Mouse (Mus musculus): Measurements from ENCODE around the gene Arfgap1. TPM values are rescaled to one million over a fixed set of nuclear protein-coding genes. Genes with fewer than 3 reads are reported as not detected.
A peak's percentile ranks its signal among the peaks of the same experiment; 100 is the strongest.

Arfgap1 gene
- polyA plus RNA-seq, 1 experiment from 2014 or later, result 86.6 TPM

GRCm38 (mm10) chr2:180963956-180964355, 3.1 kb upstream of the Arfgap1 start:
- Histone ChIP-seq H3K36me3 (ENCODE audit: control insufficient read depth, insufficient read depth, low read length) (no peaks in the 10 kb centered on the region), H3K4me2 (ENCODE audit: low read length) (no peak overlapping the region), H3K27me3 (ENCODE audit: control insufficient read depth, insufficient read depth, low read length) (no peaks in the 10 kb centered on the region), H3K9me3 (ENCODE audit: control insufficient read depth, low read length) (no peaks in the 10 kb centered on the region), H3K27ac (replicated peaks; ENCODE audit: low read depth, low read length) (no peak overlapping the region), H3K4me1 (ENCODE audit: control insufficient read depth, insufficient read depth, low read length) (peaks cover 10% of the 10 kb centered on the region), H3K9ac (replicated peaks; ENCODE audit: low read length) (no peak overlapping the region; the same call in 1 of the 2 replicates), H3K4me3 (replicated peaks; ENCODE audit: low read depth, low read length) (no peak overlapping the region)
- WGBS, result 3% methylated on average over 5 of the region's 5 CpGs
- ATAC-seq (ENCODE audit: low FRiP score, low TSS enrichment) (no peak), DNase-seq (peak; percentile 84)

GRCm38 (mm10) chr2:180966092-180966882, 738 bp upstream of the Arfgap1 start:
- 14% methylated on average over 14 of the region's 14 CpGs for WGBS
- Histone ChIP-seq H3K9me3 (ENCODE audit: control insufficient read depth, low read length) (no peaks in the 10 kb centered on the region), H3K4me2 (ENCODE audit: low read length) (peak overlapping the region; percentile 87), H3K4me1 (ENCODE audit: control insufficient read depth, insufficient read depth, low read length) (peaks cover 10% of the 10 kb centered on the region), H3K27ac (replicated peaks; ENCODE audit: low read depth, low read length) (peak overlapping the region; percentile 80), H3K9ac (replicated peaks; ENCODE audit: low read length) (peak overlapping the region; percentile 88), H3K4me3 (replicated peaks; ENCODE audit: low read depth, low read length) (peak overlapping the region; percentile 76), H3K36me3 (ENCODE audit: control insufficient read depth, insufficient read depth, low read length) (peaks cover 8% of the 10 kb centered on the region), H3K27me3 (ENCODE audit: control insufficient read depth, insufficient read depth, low read length) (no peaks in the 10 kb centered on the region)
- DNase-seq, result peak; percentile 59
- no peak for ATAC-seq (ENCODE audit: low FRiP score, low TSS enrichment)

DNA sequence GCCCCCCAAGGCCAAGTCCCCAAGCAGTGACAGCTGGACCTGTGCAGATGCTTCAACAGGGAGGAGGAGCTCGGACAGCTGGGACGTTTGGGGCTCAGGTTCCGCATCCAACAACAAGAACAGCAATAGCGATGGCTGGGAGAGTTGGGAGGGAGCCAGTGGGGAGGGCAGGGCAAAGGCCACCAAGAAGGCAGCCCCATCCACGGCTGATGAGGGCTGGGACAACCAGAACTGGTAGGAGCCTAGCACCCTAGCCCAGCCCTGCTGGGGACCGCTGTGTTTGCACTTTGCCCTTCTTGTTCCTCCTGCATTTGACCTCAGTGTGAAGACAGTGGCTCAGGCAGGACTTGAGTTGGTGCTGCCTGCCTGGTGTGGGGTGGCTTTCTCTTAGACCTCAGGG, 14.1 kb downstream of the Arfgap1 start:
- Histone ChIP-seq H3K9me3 (ENCODE audit: control insufficient read depth, low read length) (no peaks in the 10 kb centered on the region), H3K4me3 (replicated peaks; ENCODE audit: low read depth, low read length) (no peak overlapping the region), H3K4me1 (ENCODE audit: control insufficient read depth, insufficient read depth, low read length) (no peaks in the 10 kb centered on the region), H3K27me3 (ENCODE audit: control insufficient read depth, insufficient read depth, low read length) (no peaks in the 10 kb centered on the region), H3K9ac (replicated peaks; ENCODE audit: low read length) (no peak overlapping the region), H3K36me3 (ENCODE audit: control insufficient read depth, insufficient read depth, low read length) (peaks cover 78% of the 10 kb centered on the region), H3K27ac (replicated peaks; ENCODE audit: low read depth, low read length) (no peak overlapping the region), H3K4me2 (ENCODE audit: low read length) (no peak overlapping the region)
- ATAC-seq (ENCODE audit: low FRiP score, low TSS enrichment), result no peak
- WGBS, result 85% methylated on average over 6 of the region's 6 CpGs
- no peak for DNase-seq

GRCm38 (mm10) chr2:180985635-180986034, 18.6 kb downstream of the Arfgap1 start:
- DNase-seq, result no peak
- Histone ChIP-seq H3K4me3 (replicated peaks; ENCODE audit: low read depth, low read length) (no peak overlapping the region), H3K27me3 (ENCODE audit: control insufficient read depth, insufficient read depth, low read length) (no peaks in the 10 kb centered on the region), H3K27ac (replicated peaks; ENCODE audit: low read depth, low read length) (no peak overlapping the region), H3K4me1 (ENCODE audit: control insufficient read depth, insufficient read depth, low read length) (peaks cover 10% of the 10 kb centered on the region; the same call in 1 of the 2 replicates), H3K9ac (replicated peaks; ENCODE audit: low read length) (no peak overlapping the region), H3K4me2 (ENCODE audit: low read length) (no peak overlapping the region), H3K9me3 (ENCODE audit: control insufficient read depth, low read length) (no peaks in the 10 kb centered on the region), H3K36me3 (ENCODE audit: control insufficient read depth, insufficient read depth, low read length) (peaks cover 33% of the 10 kb centered on the region)
- no peak for ATAC-seq (ENCODE audit: low FRiP score, low TSS enrichment)
- 80% methylated on average over 2 of the region's 2 CpGs for WGBS

- Histone ChIP-seq H3K4me2 (ENCODE audit: low read length) (no peak within 1 kb of the TSS), H3K9me3 (ENCODE audit: control insufficient read depth, low read length) (no peaks in the 10 kb centered on the region), H3K27ac (replicated peaks; ENCODE audit: low read depth, low read length) (no peak within 1 kb of the TSS), H3K4me3 (replicated peaks; ENCODE audit: low read depth, low read length) (no peak within 1 kb of the TSS), H3K9ac (replicated peaks; ENCODE audit: low read length) (no peak within 1 kb of the TSS), H3K4me1 (ENCODE audit: control insufficient read depth, insufficient read depth, low read length) (peaks cover 10% of the 10 kb centered on the region; the same call in 1 of the 2 replicates), H3K27me3 (ENCODE audit: control insufficient read depth, insufficient read depth, low read length) (no peaks in the 10 kb centered on the region), H3K36me3 (ENCODE audit: control insufficient read depth, insufficient read depth, low read length) (peaks cover 25% of the 10 kb centered on the region)
- ATAC-seq (ENCODE audit: low FRiP score, low TSS enrichment), result no peak
- no peak for DNase-seq
- WGBS, result 58% methylated on average over 2 of the region's 2 CpGs
Measured at GRCm38 (mm10) chr2:180986449-180986848, 19.4 kb downstream of the Arfgap1 start, which contains the start of gene Col20a1. TSS of gene Col20a1 (plus strand) at chr2:180986535.

- H3K27ac ChIP-seq (replicated peaks; ENCODE audit: low read depth, low read length), result no peak overlapping the region
- no peak for DNase-seq
- H3K4me3 ChIP-seq (replicated peaks; ENCODE audit: low read depth, low read length), result no peak overlapping the region
- H3K4me1 ChIP-seq (ENCODE audit: control insufficient read depth, insufficient read depth, low read length), result peaks cover 10% of the 10 kb centered on the region; the same call in 1 of the 2 replicates
- no peak overlapping the region for H3K4me2 ChIP-seq (ENCODE audit: low read length)
- no peak overlapping the region for H3K9ac ChIP-seq (replicated peaks; ENCODE audit: low read length)
- 58% methylated on average over 1 of the region's 1 CpGs for WGBS
- ATAC-seq (ENCODE audit: low FRiP score, low TSS enrichment), result no peak
- no peaks in the 10 kb centered on the region for H3K9me3 ChIP-seq (ENCODE audit: control insufficient read depth, low read length)
- H3K27me3 ChIP-seq (ENCODE audit: control insufficient read depth, insufficient read depth, low read length), result no peaks in the 10 kb centered on the region
- peaks cover 19% of the 10 kb centered on the region for H3K36me3 ChIP-seq (ENCODE audit: control insufficient read depth, insufficient read depth, low read length)
Measured at GRCm38 (mm10) chr2:180987001-180987400, 20.0 kb downstream of the Arfgap1 start.

DNA sequence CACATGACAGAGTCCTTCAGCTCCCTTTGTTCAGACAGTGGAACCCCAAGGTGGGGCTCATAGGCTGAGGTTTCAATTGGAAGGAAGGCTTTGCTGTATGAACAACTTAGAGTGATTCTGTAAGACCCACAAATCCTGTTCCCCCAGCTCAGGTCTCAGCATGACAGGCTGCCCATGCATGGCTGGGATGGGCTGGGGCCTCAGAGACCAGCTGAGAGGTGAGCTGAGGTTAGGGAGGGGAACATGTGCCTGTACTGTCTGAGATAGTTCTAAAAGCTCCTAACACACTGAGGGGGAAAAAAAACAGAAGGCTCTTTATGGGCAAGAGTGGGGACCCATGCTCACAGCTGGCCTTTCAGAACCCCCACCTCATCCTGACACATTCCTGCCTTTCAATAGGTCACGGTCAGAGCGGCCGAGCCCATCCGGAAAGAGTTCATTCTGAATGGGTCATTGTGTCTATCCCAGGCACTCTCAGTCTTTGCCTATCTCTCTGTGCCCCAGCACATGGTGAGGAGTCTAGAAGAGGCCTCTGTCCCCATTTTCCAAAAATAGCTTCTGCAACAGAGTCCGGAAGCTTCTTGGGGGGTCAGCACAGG, 20.5 kb downstream of the Arfgap1 start:
- DNase-seq (peak; percentile 8), ATAC-seq (ENCODE audit: low FRiP score, low TSS enrichment) (no peak)
- Histone ChIP-seq H3K9ac (replicated peaks; ENCODE audit: low read length) (no peak overlapping the region), H3K4me1 (ENCODE audit: control insufficient read depth, insufficient read depth, low read length) (peaks cover 10% of the 10 kb centered on the region; the same call in 1 of the 2 replicates), H3K27ac (replicated peaks; ENCODE audit: low read depth, low read length) (no peak overlapping the region), H3K27me3 (ENCODE audit: control insufficient read depth, insufficient read depth, low read length) (no peaks in the 10 kb centered on the region), H3K4me2 (ENCODE audit: low read length) (no peak overlapping the region), H3K4me3 (replicated peaks; ENCODE audit: low read depth, low read length) (no peak overlapping the region), H3K36me3 (ENCODE audit: control insufficient read depth, insufficient read depth, low read length) (peaks cover 14% of the 10 kb centered on the region), H3K9me3 (ENCODE audit: control insufficient read depth, low read length) (no peaks in the 10 kb centered on the region)
- 37% methylated on average over 5 of the region's 5 CpGs for WGBS

DNA sequence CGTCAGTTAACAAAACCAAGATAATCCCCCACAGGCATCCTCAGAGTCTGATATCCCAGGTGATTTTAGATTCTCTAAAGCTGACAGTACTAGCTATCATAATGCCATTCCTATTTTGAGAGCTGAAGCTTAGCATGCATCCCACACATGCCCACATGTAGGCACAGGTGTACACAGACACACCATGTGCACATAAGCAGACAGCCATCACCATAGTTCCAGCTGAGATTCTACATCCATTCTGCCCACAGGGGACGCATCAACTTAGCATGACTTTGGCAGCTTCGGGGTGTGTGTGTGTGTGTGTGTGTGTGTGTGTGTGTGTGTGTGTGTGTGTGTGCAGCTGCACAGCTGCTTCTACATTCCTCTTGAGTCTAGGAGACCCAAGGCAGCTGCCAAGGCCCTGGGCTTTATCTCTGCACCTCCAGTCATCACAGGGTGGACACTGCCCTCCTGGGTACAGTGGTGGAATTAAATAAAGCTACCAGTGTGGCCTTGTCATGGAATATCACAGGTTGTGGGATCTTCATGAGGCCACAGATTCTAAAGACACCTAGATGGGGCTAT, 21.4 kb downstream of the Arfgap1 start:
- Histone ChIP-seq H3K36me3 (ENCODE audit: control insufficient read depth, insufficient read depth, low read length) (peaks cover 5% of the 10 kb centered on the region), H3K4me2 (ENCODE audit: low read length) (no peak overlapping the region), H3K4me3 (replicated peaks; ENCODE audit: low read depth, low read length) (no peak overlapping the region), H3K4me1 (ENCODE audit: control insufficient read depth, insufficient read depth, low read length) (peaks cover 10% of the 10 kb centered on the region; the same call in 1 of the 2 replicates), H3K27me3 (ENCODE audit: control insufficient read depth, insufficient read depth, low read length) (no peaks in the 10 kb centered on the region), H3K27ac (replicated peaks; ENCODE audit: low read depth, low read length) (no peak overlapping the region), H3K9ac (replicated peaks; ENCODE audit: low read length) (no peak overlapping the region), H3K9me3 (ENCODE audit: control insufficient read depth, low read length) (no peaks in the 10 kb centered on the region)
- peak; percentile 19 for DNase-seq
- WGBS, result 42% methylated on average over 3 of the region's 3 CpGs
- no peak for ATAC-seq (ENCODE audit: low FRiP score, low TSS enrichment)
